Mouse (Mus musculus): ENCODE measurements around the gene Arhgap15. TPM values are rescaled to one million over a fixed set of nuclear protein-coding genes. Genes with fewer than 3 reads are reported as not detected.
A peak's percentile ranks its signal among the peaks of the same experiment; 100 is the strongest.

Arhgap15 gene
- polyA plus RNA-seq, 1 experiment from 2014 or later, result 6.0 TPM

GRCm38 (mm10) chr2:43815896-43816787 is 67.5 kb downstream of the Arhgap15 start:
- no peak overlapping the region for H3K27ac ChIP-seq (replicated peaks)
- no peaks in the 10 kb centered on the region for H3K9me3 ChIP-seq (replicated peaks)
- H3K36me3 ChIP-seq (replicated peaks), result no peaks in the 10 kb centered on the region
- no peak overlapping the region for H3K9ac ChIP-seq
- 68% methylated on average over 12 of the region's 12 CpGs for WGBS (ENCODE audit: insufficient replicate concordance)
- H3K4me3 ChIP-seq (replicated peaks), result no peak overlapping the region
- H3K4me2 ChIP-seq, result no peak overlapping the region
- no peak for ATAC-seq (ENCODE audit: insufficient read depth)
- no peaks in the 10 kb centered on the region for H3K4me1 ChIP-seq (replicated peaks)
- H3K27me3 ChIP-seq, result no peaks in the 10 kb centered on the region

- no peak overlapping the region for H3K9ac ChIP-seq
- H3K27ac ChIP-seq (replicated peaks), result no peak overlapping the region
- H3K36me3 ChIP-seq (replicated peaks), result no peaks in the 10 kb centered on the region
- no peaks in the 10 kb centered on the region for H3K9me3 ChIP-seq (replicated peaks)
- ATAC-seq (ENCODE audit: insufficient read depth), result no peak
- H3K4me1 ChIP-seq (replicated peaks), result no peaks in the 10 kb centered on the region
- H3K27me3 ChIP-seq, result no peaks in the 10 kb centered on the region
- H3K4me3 ChIP-seq (replicated peaks), result no peak overlapping the region
- 68% methylated on average over 8 of the region's 8 CpGs for WGBS (ENCODE audit: insufficient replicate concordance)
- H3K4me2 ChIP-seq, result no peak overlapping the region
These were observed 68.4 kb downstream of the Arhgap15 start for GRCm38 (mm10) chr2:43816788-43817581.

- H3K9ac ChIP-seq, result no peak overlapping the region
- no peaks in the 10 kb centered on the region for H3K9me3 ChIP-seq (replicated peaks)
- peak; percentile 73 for ATAC-seq (ENCODE audit: insufficient read depth)
- H3K27ac ChIP-seq (replicated peaks), result no peak overlapping the region
- peaks cover 5% of the 10 kb centered on the region for H3K4me1 ChIP-seq (replicated peaks)
- no peaks in the 10 kb centered on the region for H3K36me3 ChIP-seq (replicated peaks)
- H3K4me2 ChIP-seq, result no peak overlapping the region
- no peak overlapping the region for H3K4me3 ChIP-seq (replicated peaks)
- WGBS (ENCODE audit: insufficient replicate concordance), result 13% methylated on average over 5 of the region's 5 CpGs
- H3K27me3 ChIP-seq, result no peaks in the 10 kb centered on the region
These were observed 87.3 kb downstream of the Arhgap15 start for GRCm38 (mm10) chr2:43835931-43836330.

GRCm38 (mm10) chr2:43841644-43842043 is 93.0 kb downstream of the Arhgap15 start:
- Histone ChIP-seq H3K4me3 (replicated peaks) (no peak overlapping the region), H3K9me3 (replicated peaks) (no peaks in the 10 kb centered on the region), H3K4me1 (replicated peaks) (no peaks in the 10 kb centered on the region), H3K9ac (no peak overlapping the region), H3K36me3 (replicated peaks) (no peaks in the 10 kb centered on the region), H3K27ac (replicated peaks) (no peak overlapping the region), H3K4me2 (no peak overlapping the region), H3K27me3 (no peaks in the 10 kb centered on the region)
- ATAC-seq (ENCODE audit: insufficient read depth), result no peak
- 81% methylated on average over 5 of the region's 5 CpGs for WGBS (ENCODE audit: insufficient replicate concordance)

GRCm38 (mm10) chr2:43851195-43851594 is 102.6 kb downstream of the Arhgap15 start:
- no peak overlapping the region for H3K4me3 ChIP-seq (replicated peaks)
- 52% methylated on average over 3 of the region's 3 CpGs for WGBS (ENCODE audit: insufficient replicate concordance)
- no peaks in the 10 kb centered on the region for H3K9me3 ChIP-seq (replicated peaks)
- ATAC-seq (ENCODE audit: insufficient read depth), result no peak
- no peak overlapping the region for H3K9ac ChIP-seq
- H3K4me2 ChIP-seq, result no peak overlapping the region
- no peak overlapping the region for H3K27ac ChIP-seq (replicated peaks)
- no peaks in the 10 kb centered on the region for H3K4me1 ChIP-seq (replicated peaks)
- no peaks in the 10 kb centered on the region for H3K36me3 ChIP-seq (replicated peaks)
- no peaks in the 10 kb centered on the region for H3K27me3 ChIP-seq

- Histone ChIP-seq H3K4me2 (no peak overlapping the region), H3K27ac (replicated peaks) (no peak overlapping the region), H3K27me3 (no peaks in the 10 kb centered on the region), H3K4me3 (replicated peaks) (no peak overlapping the region), H3K9me3 (replicated peaks) (no peaks in the 10 kb centered on the region), H3K36me3 (replicated peaks) (no peaks in the 10 kb centered on the region), H3K9ac (no peak overlapping the region), H3K4me1 (replicated peaks) (no peaks in the 10 kb centered on the region)
- ATAC-seq (ENCODE audit: insufficient read depth), result no peak
- 43% methylated on average over 5 of the region's 5 CpGs for WGBS (ENCODE audit: insufficient replicate concordance)
These were observed 114.1 kb downstream of the Arhgap15 start for GRCm38 (mm10) chr2:43862709-43863108.

- H3K9ac ChIP-seq, result no peak overlapping the region
- no peak overlapping the region for H3K4me3 ChIP-seq (replicated peaks)
- no peaks in the 10 kb centered on the region for H3K9me3 ChIP-seq (replicated peaks)
- no peak for ATAC-seq (ENCODE audit: insufficient read depth)
- H3K27me3 ChIP-seq, result no peaks in the 10 kb centered on the region
- no peaks in the 10 kb centered on the region for H3K4me1 ChIP-seq (replicated peaks)
- no peaks in the 10 kb centered on the region for H3K36me3 ChIP-seq (replicated peaks)
- 19% methylated on average over 7 of the region's 7 CpGs for whole genome bisulfite sequencing (ENCODE audit: insufficient replicate concordance)
- no peak overlapping the region for H3K27ac ChIP-seq (replicated peaks)
- H3K4me2 ChIP-seq, result no peak overlapping the region
These were observed 153.9 kb downstream of the Arhgap15 start for GRCm38 (mm10) chr2:43902403-43902973.

- no peaks in the 10 kb centered on the region for H3K36me3 ChIP-seq (replicated peaks)
- no peaks in the 10 kb centered on the region for H3K27me3 ChIP-seq
- no peak overlapping the region for H3K9ac ChIP-seq
- H3K4me1 ChIP-seq (replicated peaks), result no peaks in the 10 kb centered on the region
- no peak overlapping the region for H3K4me2 ChIP-seq
- no peak overlapping the region for H3K27ac ChIP-seq (replicated peaks)
- H3K4me3 ChIP-seq (replicated peaks), result no peak overlapping the region
- ATAC-seq (ENCODE audit: insufficient read depth), result no peak
- 74% methylated on average over 5 of the region's 5 CpGs for whole genome bisulfite sequencing (ENCODE audit: insufficient replicate concordance)
- H3K9me3 ChIP-seq (replicated peaks), result no peaks in the 10 kb centered on the region
These were observed 158.9 kb downstream of the Arhgap15 start for GRCm38 (mm10) chr2:43907496-43907895.

GRCm38 (mm10) chr2:43914104-43914503 is 165.5 kb downstream of the Arhgap15 start:
- no peaks in the 10 kb centered on the region for H3K36me3 ChIP-seq (replicated peaks)
- no peak for ATAC-seq (ENCODE audit: insufficient read depth)
- H3K27me3 ChIP-seq, result no peaks in the 10 kb centered on the region
- H3K4me3 ChIP-seq (replicated peaks), result no peak overlapping the region
- 74% methylated on average over 6 of the region's 6 CpGs for WGBS (ENCODE audit: insufficient replicate concordance)
- no peaks in the 10 kb centered on the region for H3K9me3 ChIP-seq (replicated peaks)
- no peak overlapping the region for H3K9ac ChIP-seq
- H3K4me2 ChIP-seq, result no peak overlapping the region
- H3K4me1 ChIP-seq (replicated peaks), result no peaks in the 10 kb centered on the region
- H3K27ac ChIP-seq (replicated peaks), result no peak overlapping the region

- Histone ChIP-seq H3K27ac (replicated peaks) (no peak overlapping the region), H3K36me3 (replicated peaks) (no peaks in the 10 kb centered on the region), H3K4me3 (replicated peaks) (no peak overlapping the region), H3K9me3 (replicated peaks) (no peaks in the 10 kb centered on the region), H3K4me2 (no peak overlapping the region), H3K9ac (no peak overlapping the region), H3K4me1 (replicated peaks) (no peaks in the 10 kb centered on the region), H3K27me3 (no peaks in the 10 kb centered on the region)
- WGBS (ENCODE audit: insufficient replicate concordance), result 60% methylated on average over 5 of the region's 5 CpGs
- ATAC-seq (ENCODE audit: insufficient read depth), result no peak
These were observed 175.3 kb downstream of the Arhgap15 start for GRCm38 (mm10) chr2:43923863-43924340.

- no peak for ATAC-seq (ENCODE audit: insufficient read depth)
- Histone ChIP-seq H3K9me3 (replicated peaks) (no peaks in the 10 kb centered on the region), H3K4me2 (no peak overlapping the region), H3K27ac (replicated peaks) (no peak overlapping the region), H3K4me3 (replicated peaks) (no peak overlapping the region), H3K4me1 (replicated peaks) (no peaks in the 10 kb centered on the region), H3K9ac (no peak overlapping the region), H3K27me3 (no peaks in the 10 kb centered on the region), H3K36me3 (replicated peaks) (no peaks in the 10 kb centered on the region)
- 69% methylated on average over 3 of the region's 3 CpGs for WGBS (ENCODE audit: insufficient replicate concordance)
These were observed 183.1 kb downstream of the Arhgap15 start for GRCm38 (mm10) chr2:43931687-43932086.
